Mouse (Mus musculus): Measurements from ENCODE around the gene Robo2. TPM values are rescaled to one million over a fixed set of nuclear protein-coding genes. Genes with fewer than 3 reads are reported as not detected.
"Not testable (repeated sequence)": the region's sequence is repeated elsewhere in the genome, so short reads cannot be mapped to it uniquely, and the experiment has no call there.

Robo2 gene
- total RNA-seq, 2 experiments from 2014 or later, result 0.78 to 1.6 TPM

DNA sequence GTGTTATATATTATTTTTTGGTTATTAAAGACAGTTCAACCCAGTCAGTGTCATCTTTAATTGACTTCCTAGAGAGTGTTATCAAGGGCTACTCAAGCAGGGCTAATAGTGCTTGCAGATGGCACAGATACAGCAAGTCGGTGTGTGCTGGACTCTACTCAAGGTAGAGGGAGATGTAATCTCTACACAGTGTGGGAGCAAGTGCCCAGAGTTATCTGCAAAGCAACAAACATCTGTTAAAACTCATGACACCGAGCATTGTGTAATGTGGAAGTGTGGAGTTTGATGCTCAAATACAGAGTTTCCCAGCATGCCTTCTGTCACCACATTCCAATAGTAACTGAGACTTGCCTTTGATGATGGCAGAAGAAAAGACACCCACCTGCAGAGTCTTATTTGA, 345.7 kb downstream of the Robo2 start:
- no peak for DNase-seq

DNA sequence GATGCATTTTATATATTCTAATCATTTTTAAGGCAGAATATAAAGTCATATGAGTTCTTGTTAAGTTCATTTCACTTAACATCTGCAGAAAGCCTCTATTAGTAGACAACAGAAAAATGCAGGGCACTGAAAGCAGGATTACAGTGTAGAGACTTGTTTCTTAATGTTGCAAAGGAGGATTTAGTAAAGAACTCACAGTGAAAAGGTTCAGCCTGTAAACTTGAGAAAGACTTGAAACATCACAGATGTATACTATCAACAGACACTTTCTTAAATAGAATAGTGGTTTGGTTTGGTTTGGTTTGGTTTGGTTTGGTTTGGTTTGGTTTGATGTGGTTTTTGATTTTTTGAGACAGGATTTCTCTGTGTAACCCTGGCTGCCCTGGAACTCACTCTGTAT, 349.7 kb downstream of the Robo2 start:
- no peak for DNase-seq

DNA sequence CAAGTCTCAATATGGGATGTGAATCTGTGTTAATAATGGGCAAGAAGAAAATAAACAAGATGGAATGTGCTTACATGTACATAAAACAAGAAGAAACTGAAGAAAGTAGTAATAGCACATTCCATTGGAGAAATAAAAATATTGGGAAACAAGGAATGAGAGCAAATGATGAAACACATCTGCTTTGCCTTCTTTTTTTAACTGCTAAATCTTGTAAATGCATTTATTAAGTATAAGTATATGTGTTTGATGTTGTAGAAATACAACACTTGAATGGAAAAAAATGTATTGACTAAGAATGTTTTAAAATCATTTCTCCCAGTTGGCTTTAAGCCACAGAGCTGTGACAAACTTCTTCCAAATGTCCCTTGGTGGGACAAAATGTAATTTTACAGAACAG, 350.1 kb downstream of the Robo2 start:
- DNase-seq, result no peak

DNA sequence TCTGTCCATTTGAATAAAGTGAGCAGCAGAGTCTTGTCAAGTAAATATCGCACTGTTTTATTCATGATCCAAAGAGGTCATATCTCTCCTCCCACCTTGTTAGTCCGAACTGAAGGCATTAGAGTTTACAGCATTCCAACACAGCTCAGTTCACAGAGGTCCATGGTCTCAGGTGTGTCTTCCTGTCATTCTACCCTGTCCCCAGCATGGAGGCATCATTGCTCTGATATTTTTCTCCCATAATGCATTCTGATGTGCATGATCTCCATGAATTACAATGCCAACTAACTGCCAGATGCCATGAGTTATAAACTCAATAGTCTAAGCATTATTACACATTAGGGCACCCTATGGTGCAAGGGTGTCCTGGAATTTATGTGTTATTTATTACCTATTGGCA, 354.7 kb downstream of the Robo2 start:
- DNase-seq, result no peak

DNA sequence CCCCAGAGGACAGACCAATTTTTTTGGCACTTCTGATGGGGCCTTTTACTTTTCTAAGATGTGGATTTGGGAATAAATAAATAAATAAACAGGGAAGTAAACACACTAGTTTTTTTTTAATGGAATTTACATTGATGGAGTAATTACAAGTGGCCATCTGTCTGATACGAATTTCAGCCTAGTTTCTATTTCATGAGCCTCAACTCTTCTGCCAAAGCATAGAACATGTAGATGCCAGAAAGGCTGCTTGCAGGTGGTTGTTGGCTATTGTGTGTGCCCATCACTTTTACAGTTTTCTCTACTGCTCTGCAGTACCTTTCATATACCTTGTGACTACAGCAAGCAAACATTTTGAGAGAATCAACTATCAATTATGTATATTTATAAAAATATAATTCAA, 355.4 kb downstream of the Robo2 start:
- no peak for DNase-seq

DNA sequence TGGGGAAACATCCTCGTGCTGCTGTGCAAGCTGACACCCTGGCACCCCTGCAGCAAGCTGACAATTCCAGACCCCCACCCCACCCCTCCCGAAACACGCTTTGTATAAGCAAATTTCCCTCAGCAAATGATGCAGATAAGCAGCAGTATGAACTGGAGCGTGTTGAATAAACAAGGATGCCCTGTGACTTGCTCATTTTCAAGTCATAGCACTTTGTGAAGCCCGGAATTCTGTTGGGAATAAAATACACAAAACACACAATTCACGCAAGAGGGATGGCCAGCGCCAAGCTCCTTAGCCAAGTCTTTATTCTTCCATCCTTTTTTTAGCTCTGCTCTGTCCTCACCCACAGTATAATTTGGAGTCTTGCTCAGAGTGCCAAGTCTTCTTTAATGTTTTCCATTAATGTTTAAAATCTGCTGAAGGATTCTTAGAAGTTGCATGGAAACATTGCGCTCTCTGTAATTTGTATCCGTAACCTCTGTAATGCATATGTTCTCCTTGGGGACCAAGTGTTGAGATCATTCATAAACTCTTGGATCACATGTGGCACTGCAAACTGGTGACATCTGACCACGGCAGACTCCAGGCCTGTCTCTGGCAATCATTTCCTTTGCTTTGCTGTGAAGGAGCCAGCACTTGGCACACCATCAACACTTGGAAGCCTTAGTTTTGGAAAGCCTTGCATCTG, 356.4 kb downstream of the Robo2 start:
- peak; percentile 9 for DNase-seq

DNA sequence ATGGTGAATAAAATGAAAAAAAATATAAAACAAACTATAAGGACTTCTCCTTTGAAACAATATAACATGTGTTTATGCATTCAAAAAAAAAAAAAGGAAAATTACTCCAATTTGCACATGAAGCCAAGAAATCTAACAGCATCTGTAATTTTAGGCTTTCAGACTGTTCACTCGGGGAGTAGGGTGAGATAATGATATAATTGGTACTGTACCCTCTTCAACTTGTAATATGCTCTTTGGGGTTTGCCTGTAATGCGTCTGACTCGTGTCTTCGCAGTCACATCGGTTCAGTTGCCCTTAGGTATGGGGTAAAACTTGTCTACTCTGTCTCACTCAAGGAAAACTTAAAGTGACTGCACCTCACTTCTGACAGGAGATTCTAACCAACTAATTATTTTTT, 362.2 kb downstream of the Robo2 start:
- DNase-seq, result no peak

DNA sequence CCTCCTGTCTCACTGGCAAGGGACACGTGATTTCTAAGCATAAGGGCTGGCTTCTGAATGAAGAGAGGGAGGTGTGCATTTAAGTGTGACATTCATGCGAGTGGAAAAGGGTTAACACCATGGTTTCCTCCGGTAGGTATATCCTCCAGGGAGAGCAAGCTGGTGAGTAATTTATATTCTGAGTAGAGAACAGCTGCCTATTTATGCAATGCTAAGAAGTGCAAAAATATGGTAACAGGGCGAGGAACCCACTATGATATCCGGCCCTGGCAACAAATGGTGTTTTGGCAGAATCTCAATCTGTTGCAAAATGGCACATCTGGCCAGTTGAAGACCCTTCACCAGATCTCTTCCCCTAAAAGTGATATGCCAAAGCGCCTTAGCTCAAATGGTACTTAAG, 362.6 kb downstream of the Robo2 start:
- no peak for DNase-seq

DNA sequence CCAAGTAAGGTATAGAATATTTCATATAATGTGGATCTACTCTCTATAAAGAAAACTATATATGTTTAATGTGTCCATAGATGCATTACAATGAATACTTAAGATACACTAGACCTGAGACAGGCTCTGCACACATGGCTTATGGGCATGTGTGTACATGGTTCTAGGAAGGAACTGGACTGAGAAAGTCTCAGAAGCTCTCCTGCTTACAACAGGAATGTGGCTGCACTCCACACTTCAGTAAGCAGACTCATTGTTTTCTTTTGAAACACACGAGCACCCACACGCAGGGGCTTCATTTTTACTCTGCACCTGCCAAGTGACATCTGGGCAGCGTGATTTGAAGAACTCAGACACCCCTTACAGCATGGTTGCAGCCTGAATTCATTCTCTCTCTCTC, 364.4 kb downstream of the Robo2 start:
- DNase-seq, result no peak

DNA sequence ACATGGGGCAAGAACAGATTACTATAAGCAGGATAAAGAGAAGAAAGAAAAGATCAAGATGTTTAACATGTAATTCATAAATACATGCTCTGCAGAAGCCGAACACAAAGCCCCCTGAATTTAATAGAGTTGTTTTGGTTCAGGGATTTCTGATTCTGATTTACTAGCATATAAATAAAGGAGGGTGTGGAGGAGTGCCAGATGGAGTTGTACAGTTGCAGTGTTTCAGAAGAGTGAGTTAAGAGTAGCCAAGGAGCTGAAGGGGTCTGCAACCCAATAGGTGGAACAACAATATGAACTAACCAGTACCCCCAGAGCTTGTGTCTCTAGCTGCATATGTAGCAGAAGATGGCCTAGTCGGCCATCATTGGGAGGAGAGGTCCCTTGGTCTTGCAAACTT, 370.8 kb downstream of the Robo2 start:
- not testable (repeated sequence) for DNase-seq

DNA sequence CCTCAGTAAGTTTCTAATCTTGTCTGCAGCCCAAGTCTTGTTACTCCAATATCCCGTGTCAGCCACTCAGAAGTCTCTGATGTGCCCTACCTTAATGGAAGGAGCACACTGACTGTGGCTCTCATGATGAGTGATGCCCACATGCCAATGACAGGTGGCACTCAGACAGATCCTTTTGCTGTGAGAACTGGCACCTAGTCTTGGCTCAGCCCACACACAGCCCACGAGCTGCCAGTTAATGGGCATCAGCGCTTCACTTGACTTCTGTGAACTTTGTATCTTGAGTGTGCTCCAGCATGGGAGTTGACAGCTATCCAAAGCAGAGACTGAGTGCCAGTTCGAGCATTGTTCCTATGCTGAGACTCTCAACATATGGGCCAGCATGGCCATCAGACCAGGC, 383.8 kb downstream of the Robo2 start:
- DNase-seq, result no peak

DNA sequence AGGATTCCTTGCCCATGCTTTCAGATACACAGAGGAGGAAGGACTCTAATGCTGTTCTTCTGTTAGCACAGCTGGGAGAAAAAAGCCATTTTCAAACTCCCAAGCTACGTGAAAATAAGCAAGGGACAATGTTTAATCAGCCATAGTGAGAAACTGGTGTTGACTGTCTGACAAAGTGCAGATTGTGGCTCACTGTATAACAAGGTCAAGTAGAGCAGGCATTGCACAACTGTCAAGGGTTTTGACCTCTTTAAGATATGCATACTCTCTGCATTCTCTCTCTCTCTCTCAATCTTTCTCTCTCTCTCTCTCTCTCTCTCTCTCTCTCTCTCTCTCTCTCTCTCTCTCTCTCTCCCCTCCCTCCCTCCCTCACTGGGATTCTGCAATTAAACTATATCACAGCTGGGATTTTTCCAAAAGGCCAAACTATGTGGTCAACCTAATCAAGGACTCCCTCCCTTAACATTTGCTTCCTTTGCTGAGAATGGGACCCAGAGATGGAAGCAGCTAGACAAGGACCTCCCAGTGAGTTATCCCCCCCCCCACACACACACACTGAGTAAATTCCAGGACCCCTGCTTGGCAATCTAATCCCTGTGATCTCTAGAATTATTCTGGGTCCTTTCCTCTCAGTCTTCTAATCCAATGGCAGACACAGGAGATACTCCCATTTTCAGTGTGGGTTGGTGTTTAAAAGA, 389.2 kb downstream of the Robo2 start:
- DNase-seq, result no peak

DNA sequence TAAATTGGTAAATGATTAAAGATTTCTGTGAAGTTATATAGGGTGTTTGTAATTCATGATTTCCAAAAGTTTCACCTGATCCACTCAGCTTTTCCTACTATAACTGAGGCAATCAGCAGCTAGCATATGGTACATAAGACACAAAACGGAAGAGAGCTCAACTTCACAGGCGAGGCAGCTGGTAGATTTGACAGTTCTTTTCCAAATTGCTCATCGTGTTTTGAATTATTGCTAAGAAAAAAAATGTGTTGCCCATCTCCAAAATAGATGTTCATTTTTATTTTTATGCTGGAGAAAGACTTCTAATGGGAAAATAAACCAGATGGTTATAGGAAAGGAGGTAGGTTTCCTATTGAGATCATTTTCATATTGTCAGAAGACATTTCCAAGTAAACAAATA, 405.9 kb downstream of the Robo2 start:
- no peak for DNase-seq

DNA sequence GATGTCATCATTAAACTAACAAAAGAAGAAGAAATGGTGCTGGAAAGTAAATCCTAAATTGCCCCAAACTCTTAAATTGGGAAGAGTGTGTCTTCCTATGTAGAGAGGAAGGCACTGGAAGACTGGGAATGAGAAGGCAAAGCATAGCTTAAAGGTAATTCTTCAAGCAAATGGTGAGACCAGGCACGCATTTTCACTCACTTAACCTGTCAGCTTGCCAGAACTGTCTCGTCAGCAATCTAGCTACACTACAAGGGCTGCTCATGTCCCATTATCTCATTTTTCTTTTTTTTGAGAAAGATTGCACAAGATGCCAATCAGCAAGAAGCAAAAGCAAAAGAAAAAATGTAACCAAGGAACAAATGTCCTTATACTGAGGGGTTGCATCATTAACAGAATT, 410.3 kb downstream of the Robo2 start:
- no peak for DNase-seq

DNA sequence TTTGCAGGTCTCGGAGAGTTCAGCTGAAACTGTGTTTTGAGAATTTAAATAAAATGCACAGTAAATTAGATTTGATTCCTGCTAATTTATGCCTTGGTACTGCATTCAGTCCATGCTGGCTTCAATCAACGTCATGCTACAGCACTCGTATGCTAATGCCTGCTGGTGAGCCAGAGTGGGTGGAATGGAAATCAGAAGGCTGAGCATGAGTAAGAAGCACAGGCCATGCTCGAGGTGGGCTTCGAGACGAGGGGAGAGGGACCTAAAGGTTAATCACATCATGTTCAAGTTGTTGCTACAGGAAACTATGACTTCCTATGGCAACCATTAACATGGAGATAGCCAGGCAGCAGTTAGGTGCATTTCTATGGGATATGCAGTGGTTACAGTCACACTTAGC, 420.4 kb downstream of the Robo2 start:
- DNase-seq, result no peak

DNA sequence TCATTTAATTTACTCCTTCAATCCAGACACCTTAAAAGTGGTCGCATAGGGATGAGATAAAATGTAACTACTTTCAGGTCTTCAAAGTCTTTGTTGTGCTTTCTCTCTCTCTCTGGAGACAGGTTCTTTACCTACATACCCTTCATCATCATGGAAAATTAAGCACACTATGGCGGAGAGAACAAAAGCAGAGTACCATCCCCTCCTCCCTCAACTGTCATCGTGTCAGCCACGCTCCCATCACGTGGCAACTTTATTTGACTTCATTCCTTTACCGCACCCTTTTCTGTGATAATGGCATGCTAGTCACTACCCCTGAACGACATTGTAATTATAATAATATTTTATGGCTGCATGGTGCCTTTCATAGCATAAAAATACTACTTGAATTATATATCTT, 442.1 kb downstream of the Robo2 start:
- no peak for DNase-seq

DNA sequence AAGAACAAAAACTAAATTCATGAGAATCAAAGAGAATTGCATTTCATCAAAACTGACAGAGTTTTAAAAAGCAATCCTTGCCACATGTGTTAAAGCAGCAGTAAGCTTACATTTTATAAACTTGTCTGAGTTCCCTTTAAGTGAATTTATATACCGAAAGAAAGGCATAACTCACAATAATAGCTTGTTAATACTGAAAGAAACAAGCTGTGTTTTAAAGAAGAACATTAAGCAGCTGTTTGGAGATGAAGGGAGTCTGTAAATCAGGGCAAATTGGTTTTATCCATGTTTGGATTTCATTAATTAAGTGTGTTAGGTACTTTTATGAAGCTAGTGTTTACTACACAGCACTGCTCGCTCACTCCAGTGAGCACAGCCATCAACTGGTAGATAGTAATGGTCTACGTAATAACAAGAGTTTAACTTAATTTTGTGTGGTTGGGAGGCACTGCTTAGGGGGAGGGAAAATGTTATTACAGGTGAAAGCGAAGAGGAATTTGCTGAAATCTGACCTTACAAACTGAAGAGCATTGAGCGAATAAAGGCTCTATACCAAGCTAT, 447.2 kb downstream of the Robo2 start:
- no peak for DNase-seq

DNA sequence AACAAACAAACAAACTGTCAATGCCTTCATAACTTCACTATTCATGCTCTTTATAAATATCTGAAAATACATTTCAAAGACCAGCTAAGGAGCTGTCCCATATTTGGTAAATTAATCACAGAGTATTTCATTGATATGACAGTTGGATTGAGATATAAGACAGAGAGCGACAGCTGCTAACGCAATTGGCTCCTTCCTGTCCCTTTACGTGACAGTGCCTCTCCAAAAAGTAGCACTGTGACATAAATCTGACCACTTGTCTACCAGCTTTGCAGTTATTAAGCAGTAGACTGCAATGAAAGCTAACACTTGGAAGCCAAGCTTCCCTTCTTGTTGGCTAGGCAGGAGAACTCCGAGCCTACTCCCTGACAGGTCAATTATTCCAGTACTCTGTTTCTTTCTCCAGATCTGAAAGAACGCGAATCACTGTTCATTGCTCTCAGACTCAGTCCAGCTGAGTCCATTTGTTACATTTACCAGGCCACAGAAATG, 452.1 kb downstream of the Robo2 start:
- DNase-seq, result no peak

DNA sequence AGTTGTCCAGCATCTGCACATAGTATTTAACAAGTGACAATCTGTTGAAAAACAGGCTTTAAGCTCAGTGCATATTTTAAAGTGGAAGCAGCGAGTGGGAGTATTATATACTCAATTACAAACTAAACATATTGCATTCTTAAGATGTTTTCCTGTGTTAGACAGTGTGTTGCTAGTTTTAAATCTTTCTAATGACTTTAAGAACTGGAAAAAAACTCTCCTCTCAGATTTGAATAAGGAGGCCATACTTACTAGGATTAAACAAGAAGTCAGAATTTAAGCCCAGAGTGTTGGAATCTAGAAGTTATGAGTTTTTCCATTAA, 453.1 kb downstream of the Robo2 start:
- no peak for DNase-seq

DNA sequence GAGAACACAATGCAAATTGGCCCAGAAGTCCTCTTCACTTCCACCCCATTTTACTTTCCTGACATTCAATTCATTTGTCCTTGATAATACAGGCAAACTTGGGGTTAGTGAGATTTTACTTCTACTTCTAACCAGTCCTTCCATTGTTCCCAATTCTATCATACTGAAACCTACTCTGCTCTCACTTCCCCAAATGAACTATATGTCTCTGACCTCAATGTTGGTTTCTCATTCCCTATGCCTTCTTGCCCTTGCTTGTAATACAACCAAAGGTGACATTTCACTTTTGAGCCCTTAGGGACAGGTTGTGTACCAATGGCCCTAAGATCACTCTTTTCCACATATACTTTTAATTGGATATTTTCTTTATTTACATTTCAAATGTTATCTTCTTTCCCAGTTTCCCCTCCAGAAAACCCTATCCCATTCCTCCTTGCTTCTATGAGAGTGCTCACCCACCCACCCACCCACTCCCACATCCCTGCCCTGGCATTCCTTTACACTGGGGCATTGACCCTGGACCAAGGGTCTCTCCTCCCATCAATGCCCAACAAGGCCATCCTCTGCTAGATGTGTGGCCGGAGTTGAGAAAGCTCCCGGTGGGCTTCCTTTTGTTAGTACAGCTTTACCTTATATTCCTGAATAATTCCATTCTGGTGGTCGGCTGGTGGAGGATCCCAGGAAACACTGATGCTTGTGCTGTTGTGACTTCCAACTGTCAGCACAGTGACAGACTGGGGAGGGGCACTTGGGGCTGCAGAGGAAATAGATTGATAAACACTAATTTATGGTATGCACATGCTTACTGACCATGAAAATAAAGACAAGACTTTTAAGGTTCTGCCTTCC, 453.7 kb downstream of the Robo2 start:
- DNase-seq, result no peak

DNA sequence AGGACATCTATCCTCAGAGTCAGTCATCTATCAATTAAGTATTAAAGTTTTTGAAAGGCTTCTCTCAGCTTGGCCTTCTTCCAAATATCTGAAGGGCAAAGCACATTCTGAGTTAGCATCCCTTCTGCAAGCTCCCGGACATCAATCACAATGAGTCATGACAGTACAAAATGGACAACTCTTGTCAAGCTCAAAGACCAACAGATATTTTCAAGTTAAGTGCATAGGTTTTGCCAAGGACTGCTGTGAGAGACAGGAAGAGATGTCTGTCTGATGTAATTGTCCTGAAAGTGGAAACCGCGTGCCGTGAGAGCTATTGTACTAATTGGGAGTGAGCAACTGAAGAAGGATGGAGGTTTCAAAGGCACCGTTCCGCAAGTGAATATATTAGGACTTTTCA, 465.5 kb downstream of the Robo2 start:
- no peak for DNase-seq

DNA sequence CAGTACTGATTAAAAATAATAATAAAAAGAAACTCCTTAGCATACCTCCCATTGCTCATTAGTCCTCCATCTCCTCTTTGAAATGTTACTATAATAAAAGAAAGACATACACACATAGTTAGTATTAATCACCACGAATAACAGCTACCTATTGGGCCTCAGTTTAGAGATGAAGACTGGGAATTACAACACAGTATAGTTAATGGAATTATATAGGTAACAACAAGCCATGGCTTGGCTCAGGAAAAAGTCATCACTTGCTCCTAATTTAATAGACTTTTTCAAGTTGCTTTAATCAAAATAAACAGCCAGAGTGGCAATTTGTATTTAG, 471.4 kb downstream of the Robo2 start:
- DNase-seq, result no peak

All from gastrocnemius, postnatal 25 days (tissue).